Mouse (Mus musculus): ENCODE results near the gene R3hdm4. TPM values are rescaled to one million over a fixed set of nuclear protein-coding genes. Genes with fewer than 3 reads are reported as not detected.

The R3hdm4 gene
- total and polyA plus RNA-seq, 3 experiments: 29.1 to 105 TPM; not detected in 1

- H3K4me3 ChIP-seq (ENCODE audit: control insufficient read depth in 1 of 2, insufficient read depth in 1 of 2, low read depth in 2 of 2, low read length in 2 of 2): peak overlapping the region; percentile 53 to 90; a peak in 3 of 4 replicates
- H3K27me3 ChIP-seq (ENCODE audit: control insufficient read depth in 1 of 2, insufficient read depth in 2 of 2, low read length in 2 of 2): no peaks in the 10 kb centered on the region
- peaks cover 0 to 6% of the 10 kb centered on the region in 2 experiments; a peak in 1 of 4 replicates for H3K4me1 ChIP-seq (ENCODE audit: control insufficient read depth in 1 of 2, insufficient read depth in 2 of 2, low read length in 2 of 2)
- H3K9ac ChIP-seq (ENCODE audit: control insufficient read depth, low read depth, low read length, poor library complexity, severe bottlenecking): peak overlapping the region; percentile 87
- H3K79me2 ChIP-seq (ENCODE audit: control insufficient read depth, insufficient read depth, low read length, poor library complexity): peaks cover 9% of the 10 kb centered on the region
- TF ChIP-seq CTCF (IDR thresholded peaks at IDR 0.05 in 2 of 3, conservative IDR thresholded peaks at IDR 0.05 in 1 of 3; ENCODE audit: control insufficient read depth in 1 of 3, insufficient read depth in 1 of 3, low read depth in 2 of 3, low read length in 3 of 3, poor library complexity in 1 of 3, severe bottlenecking in 1 of 3) (peak in 2 of 3 experiments; percentile 99; a peak in 5 of 6 replicates), RAD21 (IDR thresholded peaks at IDR 0.05; ENCODE audit: low read depth, low read length) (peak; percentile 98), ZC3H11A (IDR thresholded peaks at IDR 0.05; ENCODE audit: low read depth, low read length) (peak; percentile 97), MXI1 (IDR thresholded peaks at IDR 0.05; ENCODE audit: low read depth, low read length) (peak; percentile 88), MEF2A (IDR thresholded peaks at IDR 0.05; ENCODE audit: extremely low read depth, insufficient replicate concordance, low read depth, low read length, poor library complexity, severe bottlenecking) (no peak), ZNF384 (IDR thresholded peaks at IDR 0.05; ENCODE audit: low read depth, low read length) (peak; percentile 66), GATA1 (IDR thresholded peaks at IDR 0.05; ENCODE audit: low read depth, low read length) (no peak), HCFC1 (IDR thresholded peaks at IDR 0.05; ENCODE audit: low read depth, low read length) (peak; percentile 64), POLR2A (IDR thresholded peaks at IDR 0.05; ENCODE audit: control insufficient read depth in 1 of 2, insufficient read depth in 1 of 2, low read depth in 1 of 2, low read length in 2 of 2, poor library complexity in 1 of 2) (peak in 1 of 2 experiments; percentile 40; a peak in 1 of 4 replicates), ELF1 (IDR thresholded peaks at IDR 0.05; ENCODE audit: low read depth, low read length) (peak; percentile 51; the same call in 1 of the 2 replicates), ETS1 (IDR thresholded peaks at IDR 0.05; ENCODE audit: low read depth, low read length) (peak; percentile 37; the same call in 1 of the 2 replicates), GABPA (IDR thresholded peaks at IDR 0.05; ENCODE audit: low read depth, low read length) (no peak), CHD2 (IDR thresholded peaks at IDR 0.05; ENCODE audit: low read length) (no peak), SMC3 (IDR thresholded peaks at IDR 0.05; ENCODE audit: low read depth, low read length) (peak; percentile 100), SIN3A (IDR thresholded peaks at IDR 0.05; ENCODE audit: low read length) (peak; percentile 95), TAL1 (IDR thresholded peaks at IDR 0.05; ENCODE audit: low read length) (no peak), MAZ (IDR thresholded peaks at IDR 0.05; ENCODE audit: low read depth, low read length) (0 out of 2 replicates have a peak, but pooled peaks have one; percentile 10), POLR2AphosphoS2 (IDR thresholded peaks at IDR 0.05; ENCODE audit: low read length) (no peak), USF2 (IDR thresholded peaks at IDR 0.05; ENCODE audit: borderline replicate concordance in 1 of 2, insufficient read depth in 1 of 2, low read depth in 1 of 2, low read length in 2 of 2) (no peak), NRF1 (IDR thresholded peaks at IDR 0.05; ENCODE audit: insufficient read depth, low read depth, low read length, poor library complexity, severe bottlenecking) (peak; percentile 28; the same call in 1 of the 2 replicates), EP300 (IDR thresholded peaks at IDR 0.05; ENCODE audit: low read depth in 1 of 2, low read length in 2 of 2) (no peak), RCOR1 (IDR thresholded peaks at IDR 0.05; ENCODE audit: low read depth, low read length) (no peak), TBP (IDR thresholded peaks at IDR 0.05; ENCODE audit: low read depth, low read length) (peak; percentile 48; the same call in 1 of the 2 replicates), TCF12 (IDR thresholded peaks at IDR 0.05; ENCODE audit: low read depth, low read length) (peak; percentile 21; the same call in 1 of the 2 replicates), MYC (IDR thresholded peaks at IDR 0.05; ENCODE audit: low read depth, low read length) (0 out of 2 replicates have a peak, but pooled peaks have one; percentile 28), MAX (IDR thresholded peaks at IDR 0.05; ENCODE audit: low read length) (no peak)
- peak; percentile 90 for DNase-seq (ENCODE audit: low read depth, low spot score)
- H3K27ac ChIP-seq (ENCODE audit: control insufficient read depth, low read depth, low read length): peak overlapping the region; percentile 76
- H3K36me3 ChIP-seq (ENCODE audit: control insufficient read depth in 1 of 2, insufficient read depth in 2 of 2, low read length in 2 of 2): no peaks in the 10 kb centered on the region; a peak in 1 of 4 replicates
- H3K9me3 ChIP-seq (replicated peaks; ENCODE audit: insufficient read depth, low read length): no peaks in the 10 kb centered on the region
Measured at GRCm38 (mm10) chr10:79924998-79925784, 4.2 kb upstream of the R3hdm4 start.

All from MEL (cell line).